In the genomic region with DNA sequence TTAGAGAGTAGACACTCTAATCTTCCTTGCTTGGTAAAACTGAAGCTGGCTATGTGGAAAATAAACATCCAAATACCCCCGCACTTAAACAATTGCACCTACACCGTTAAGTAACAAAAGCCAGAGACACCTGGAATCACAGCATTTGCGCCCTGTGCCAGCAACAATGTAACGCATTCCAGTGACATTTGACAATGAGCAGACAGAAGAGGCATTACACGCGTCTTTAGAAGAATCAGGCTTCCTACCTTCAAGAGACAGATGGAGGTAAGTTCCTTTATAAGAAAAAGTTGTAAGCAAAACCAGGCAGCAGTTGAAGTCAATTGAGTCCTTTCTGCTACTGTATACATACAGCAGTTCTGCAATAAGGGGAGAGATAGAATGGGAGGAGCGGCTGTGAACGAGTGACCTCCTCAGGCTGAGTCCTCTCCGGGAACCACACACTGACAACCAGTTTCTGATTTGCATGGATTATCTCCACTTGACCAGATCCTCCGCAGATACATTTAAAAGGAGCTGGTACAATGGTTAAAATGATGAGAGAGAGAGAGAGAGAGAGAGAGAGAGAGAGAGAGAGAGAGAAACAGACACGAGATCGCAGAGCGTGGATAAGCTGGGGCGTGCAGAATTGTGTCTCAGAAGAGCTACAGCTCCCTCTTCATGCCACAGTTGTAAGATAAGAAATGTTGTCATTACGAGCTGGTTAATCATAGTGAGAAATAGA, we compare ENCODE assay signal across 8 mouse cellular contexts.
DNase-seq lines count a peak whose midpoint lies in the region; ATAC-seq lines count a peak whose summit lies in the region.

No protein-coding gene starts in this region.

- H3K9ac ChIP-seq in embryonic facial prominence, embryonic 11.5 days (replicated peaks; ENCODE audit: low read length), result no peak overlapping the region

- 17% methylated on average over 15 of the region's 15 CpGs for WGBS in embryonic facial prominence, embryonic 11.5 days

- ATAC-seq in embryonic facial prominence, embryonic 11.5 days (replicated peaks; ENCODE audit: insufficient number of reproducible peaks, low FRiP score, low TSS enrichment, low read depth), result no peak; the same call in 1 of the 2 replicates

- H3K4me3 ChIP-seq in embryonic facial prominence, embryonic 11.5 days (ENCODE audit: low read depth, low read length), result peak overlapping the region; percentile 18

- H3K4me1 ChIP-seq in embryonic facial prominence, embryonic 11.5 days (ENCODE audit: control insufficient read depth, insufficient read depth, low read length), result no peaks in the 10 kb centered on the region; the same call in 1 of the 2 replicates

- peak overlapping the region; percentile 29 for H3K4me2 ChIP-seq in embryonic facial prominence, embryonic 11.5 days (ENCODE audit: low read depth, low read length)

- DNase-seq in layer of hippocampus, adult 9-10 months (ENCODE audit: low spot score), result peak; percentile 10
- DNase-seq in layer of hippocampus, adult 8-10 months (ENCODE audit: low spot score in 2 of 2), result no peak
- peak; percentile 42 for DNase-seq in embryonic facial prominence, embryonic 11.5 days (ENCODE audit: low spot score)
- DNase-seq in heart, postnatal 4 days, result peak; percentile 27
- DNase-seq in left cerebral cortex, adult 18-20 months (ENCODE audit: low spot score in 2 of 2), result peak; percentile 13 to 47
- peak; percentile 63 for DNase-seq in lung, postnatal 36 days
- peak; percentile 27 for DNase-seq in retina, postnatal 7 days (ENCODE audit: low read depth, low spot score)
- no peak for DNase-seq in urinary bladder, adult 2 months (ENCODE audit: low spot score)

- no peaks in the 10 kb centered on the region for H3K36me3 ChIP-seq in embryonic facial prominence, embryonic 11.5 days (replicated peaks; ENCODE audit: control insufficient read depth, insufficient read depth, low read depth, low read length)

- no peaks in the 10 kb centered on the region for H3K9me3 ChIP-seq in embryonic facial prominence, embryonic 11.5 days (replicated peaks; ENCODE audit: control insufficient read depth, low read length)

- no peak overlapping the region for H3K27ac ChIP-seq in embryonic facial prominence, embryonic 11.5 days (replicated peaks; ENCODE audit: low read depth, low read length)

- no peaks in the 10 kb centered on the region for H3K27me3 ChIP-seq in embryonic facial prominence, embryonic 11.5 days (ENCODE audit: control insufficient read depth, insufficient read depth, low read length)

Comparison
In these comparisons a context has a peak if more than half of its experiments do, and no peak if none do; other contexts are left out.
1. DNase-seq: peak in layer of hippocampus, adult 9-10 months (single experiment), embryonic facial prominence, embryonic 11.5 days (single experiment), heart, postnatal 4 days (single experiment), left cerebral cortex, adult 18-20 months (2 of 2), lung, postnatal 36 days (single experiment) and retina, postnatal 7 days (single experiment); none in layer of hippocampus, adult 8-10 months (0 of 2) and urinary bladder, adult 2 months (single experiment).